Mouse (Mus musculus): ENCODE results near the gene Nbeal2. TPM values are rescaled to one million over a fixed set of nuclear protein-coding genes. Genes with fewer than 3 reads are reported as not detected.

The Nbeal2 gene
- polyA plus RNA-seq, 1 experiment from 2014 or later: 2.1 TPM

DNA sequence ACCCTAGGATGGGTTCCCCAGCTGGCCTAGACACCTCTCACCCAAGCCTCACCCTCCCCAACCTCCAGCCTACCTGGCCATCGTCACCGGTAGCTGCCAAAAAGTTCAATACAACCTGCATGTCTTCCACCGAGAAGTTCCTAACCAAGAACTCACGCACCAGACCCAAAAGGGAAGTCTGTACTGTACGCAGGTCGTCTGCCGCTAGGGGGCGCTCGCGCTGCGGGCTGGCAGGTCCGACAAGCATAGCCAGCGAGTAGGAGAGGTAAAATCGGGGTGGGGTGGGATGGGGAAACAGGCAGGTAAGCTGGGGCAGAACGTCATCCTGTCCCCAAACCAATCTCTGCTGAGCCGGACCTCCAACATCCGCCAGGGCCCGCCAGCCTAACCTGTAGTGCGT is 18.7 kb downstream of the Nbeal2 start:
- H3K4me1 ChIP-seq: peaks cover 17% of the 10 kb centered on the region
- ATAC-seq (ENCODE audit: low FRiP score): peak; percentile 33; the same call in 1 of the 2 replicates
- H3K27me3 ChIP-seq: peaks cover 36% of the 10 kb centered on the region
- 6% methylated on average over 19 of the region's 19 CpGs for WGBS
- no peaks in the 10 kb centered on the region for H3K9me3 ChIP-seq (replicated peaks)
- no peak overlapping the region for H3K9ac ChIP-seq
- H3K4me3 ChIP-seq: no peak overlapping the region
- H3K36me3 ChIP-seq: peaks cover 4% of the 10 kb centered on the region; the same call in 1 of the 2 replicates
- no peak overlapping the region for H3K4me2 ChIP-seq (replicated peaks)
- H3K27ac ChIP-seq: no peak overlapping the region

DNA sequence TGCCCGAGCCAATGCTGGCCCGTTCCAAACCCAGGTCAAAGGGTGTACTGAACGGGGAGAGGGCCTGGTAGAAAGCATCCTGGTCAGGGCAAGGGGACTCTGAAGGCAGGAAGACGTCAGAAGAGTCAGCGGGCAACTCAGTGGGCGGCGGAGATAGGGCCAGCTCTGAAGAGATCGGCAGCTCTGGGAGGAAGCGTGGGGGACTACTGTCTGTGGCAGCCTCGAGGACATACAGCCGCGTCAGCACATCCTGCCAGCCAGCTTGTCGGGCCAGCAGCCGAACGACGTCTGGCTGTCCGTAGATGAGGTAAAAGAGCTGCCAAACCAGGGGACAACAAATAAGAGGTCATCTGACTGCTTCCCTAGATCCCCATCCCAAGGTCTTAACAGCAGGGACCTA is 20.1 kb downstream of the Nbeal2 start:
- Histone ChIP-seq H3K36me3 (peaks cover 4% of the 10 kb centered on the region; the same call in 1 of the 2 replicates), H3K27me3 (peaks cover 36% of the 10 kb centered on the region), H3K9ac (no peak overlapping the region), H3K4me3 (no peak overlapping the region), H3K9me3 (replicated peaks) (no peaks in the 10 kb centered on the region), H3K4me2 (replicated peaks) (no peak overlapping the region), H3K27ac (no peak overlapping the region), H3K4me1 (peaks cover 17% of the 10 kb centered on the region)
- 79% methylated on average over 17 of the region's 17 CpGs for WGBS
- no peak for ATAC-seq (ENCODE audit: low FRiP score)

DNA sequence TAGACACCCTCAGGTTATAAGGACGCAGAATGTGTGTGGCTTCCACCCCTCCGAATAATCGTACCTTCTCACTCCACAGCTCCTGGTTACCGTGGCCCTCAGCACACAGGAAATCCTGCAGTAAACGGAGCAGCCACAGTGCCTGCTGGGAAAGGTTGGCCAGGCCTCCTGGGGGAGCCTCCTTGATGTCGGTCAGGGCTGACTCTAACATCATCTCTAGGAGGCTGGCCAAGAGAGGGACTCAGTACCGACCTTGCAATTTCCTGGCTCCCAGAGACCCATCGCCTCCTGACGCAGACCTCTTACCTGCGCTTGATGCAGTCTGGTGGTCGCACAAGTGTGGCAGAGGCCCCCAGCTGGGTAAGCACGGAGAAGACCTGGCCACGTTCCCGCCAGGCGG is 21.3 kb downstream of the Nbeal2 start:
- WGBS: 84% methylated on average over 15 of the region's 15 CpGs
- Histone ChIP-seq H3K27me3 (peaks cover 36% of the 10 kb centered on the region), H3K9ac (no peak overlapping the region), H3K4me2 (replicated peaks) (no peak overlapping the region), H3K4me3 (no peak overlapping the region), H3K36me3 (no peaks in the 10 kb centered on the region), H3K27ac (no peak overlapping the region), H3K9me3 (replicated peaks) (no peaks in the 10 kb centered on the region), H3K4me1 (peaks cover 17% of the 10 kb centered on the region)
- no peak for ATAC-seq (ENCODE audit: low FRiP score)

DNA sequence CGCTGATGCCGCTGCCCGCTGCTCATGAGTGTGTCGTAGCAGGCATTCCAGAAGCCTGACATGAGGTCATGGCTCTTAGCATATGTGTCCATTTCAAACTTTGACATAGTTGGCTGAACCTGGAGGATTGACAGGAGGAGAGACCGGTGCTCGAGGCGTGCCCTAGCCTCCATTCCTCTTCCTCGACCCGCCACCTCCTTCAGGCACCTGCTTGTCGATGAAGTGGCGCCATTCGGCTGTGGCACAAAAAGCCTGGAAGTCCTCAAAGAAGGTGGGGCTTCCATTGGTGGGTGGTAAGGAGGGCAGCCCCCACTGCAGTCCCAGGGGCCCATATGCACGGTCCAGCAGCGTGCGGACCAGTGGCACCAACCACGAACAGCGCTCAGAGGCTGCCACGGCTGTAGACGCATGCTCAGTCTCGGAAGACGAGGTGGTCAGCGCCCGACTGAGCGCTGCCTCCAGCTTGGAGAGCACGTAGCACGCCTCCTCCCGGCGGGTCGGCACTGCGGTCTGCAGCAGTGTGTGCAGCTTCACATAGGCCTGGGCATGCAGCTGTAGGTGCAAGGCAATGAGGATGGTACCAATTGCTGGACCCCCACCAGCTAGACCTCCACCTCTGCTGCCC is 22.2 kb downstream of the Nbeal2 start:
- H3K27ac ChIP-seq: no peak overlapping the region
- no peaks in the 10 kb centered on the region for H3K9me3 ChIP-seq (replicated peaks)
- WGBS: 13% methylated on average over 30 of the region's 30 CpGs
- peaks cover 35% of the 10 kb centered on the region for H3K27me3 ChIP-seq
- no peaks in the 10 kb centered on the region for H3K36me3 ChIP-seq
- peak overlapping the region; percentile 50; the same call in 1 of the 2 replicates for H3K9ac ChIP-seq
- peak overlapping the region; percentile 65 for H3K4me2 ChIP-seq (replicated peaks)
- peak overlapping the region; percentile 34 for H3K4me3 ChIP-seq
- peak; percentile 27; the same call in 1 of the 2 replicates for ATAC-seq (ENCODE audit: low FRiP score)
- H3K4me1 ChIP-seq: peaks cover 17% of the 10 kb centered on the region

DNA sequence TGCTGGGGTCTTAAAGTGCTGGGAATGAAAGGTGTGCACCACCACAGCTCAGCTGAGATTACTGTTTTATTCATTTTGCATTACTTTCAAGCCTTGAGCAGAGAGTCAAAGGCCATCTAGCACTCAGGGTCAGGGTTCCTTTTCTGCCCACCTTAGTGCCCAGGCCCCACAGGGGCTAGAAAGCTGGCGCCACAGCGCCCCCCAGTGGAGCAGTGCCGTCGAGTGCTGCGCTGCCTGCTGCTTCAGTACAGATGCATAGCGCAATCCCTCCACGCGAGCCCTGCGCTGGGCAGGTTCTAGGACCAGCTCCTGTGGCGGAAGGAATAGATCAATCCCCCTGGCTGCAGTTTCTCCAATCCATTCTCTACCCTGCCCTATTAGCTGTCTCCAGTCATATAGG is 22.8 kb downstream of the Nbeal2 start:
- Histone ChIP-seq H3K9ac (0 out of 2 replicates have a peak overlapping the region, but pooled peaks have one; percentile 50), H3K4me1 (peaks cover 17% of the 10 kb centered on the region), H3K36me3 (no peaks in the 10 kb centered on the region), H3K4me2 (replicated peaks) (peak overlapping the region; percentile 65), H3K27me3 (peaks cover 38% of the 10 kb centered on the region), H3K27ac (no peak overlapping the region), H3K4me3 (peak overlapping the region; percentile 34), H3K9me3 (replicated peaks) (no peaks in the 10 kb centered on the region)
- peak; percentile 41; the same call in 1 of the 2 replicates for ATAC-seq (ENCODE audit: low FRiP score)
- WGBS: 16% methylated on average over 10 of the region's 10 CpGs

DNA sequence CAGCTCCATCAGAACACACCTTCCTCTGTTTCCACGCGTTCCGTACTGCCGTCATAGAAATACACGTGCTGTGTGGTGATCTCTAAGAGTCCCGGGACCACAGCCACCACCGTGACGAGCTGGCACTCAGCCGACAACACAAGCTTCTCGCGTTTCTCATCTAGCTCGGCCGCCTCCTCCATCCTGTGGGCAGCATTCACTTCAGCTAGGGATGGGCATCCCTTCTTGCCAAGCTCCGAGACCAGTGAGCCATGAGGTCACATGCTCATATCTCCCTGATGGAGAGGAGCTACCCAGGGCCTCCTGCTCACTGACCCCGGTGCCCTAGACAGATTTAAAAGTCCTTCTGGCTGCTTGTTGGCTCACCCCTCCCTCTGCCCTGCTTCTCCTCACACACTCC is 23.8 kb downstream of the Nbeal2 start:
- Histone ChIP-seq H3K9me3 (replicated peaks) (no peaks in the 10 kb centered on the region), H3K36me3 (no peaks in the 10 kb centered on the region), H3K4me3 (no peak overlapping the region), H3K4me2 (replicated peaks) (no peak overlapping the region), H3K4me1 (peaks cover 23% of the 10 kb centered on the region), H3K27me3 (peaks cover 41% of the 10 kb centered on the region), H3K27ac (no peak overlapping the region), H3K9ac (no peak overlapping the region)
- WGBS: 88% methylated on average over 15 of the region's 15 CpGs
- no peak for ATAC-seq (ENCODE audit: low FRiP score)

DNA sequence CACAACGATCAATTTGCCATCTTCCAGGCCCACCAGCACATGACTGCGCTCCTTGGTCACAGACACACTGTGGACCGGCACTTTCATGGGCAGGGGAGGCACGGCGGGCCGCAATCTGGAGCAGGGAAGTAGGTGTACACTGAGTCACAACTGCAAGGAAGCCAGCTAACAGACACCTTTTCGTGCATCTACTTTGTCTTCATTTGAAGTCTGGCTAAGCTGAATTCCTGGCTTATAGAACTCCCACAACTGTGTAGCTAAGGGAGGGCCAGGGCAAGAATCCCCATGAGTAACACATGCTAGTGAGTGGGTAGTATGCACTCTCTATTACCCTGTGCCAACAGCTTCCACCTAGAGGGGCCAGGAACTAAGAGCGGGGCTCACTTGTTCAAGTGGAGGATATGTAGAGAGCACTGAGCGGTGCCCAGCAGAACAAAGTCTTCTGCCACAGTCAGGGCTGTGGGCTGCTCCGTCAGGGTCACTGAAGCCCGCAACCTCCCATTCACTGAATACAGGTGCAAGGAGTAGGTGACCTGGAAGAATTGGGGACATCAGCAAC is 28.5 kb downstream of the Nbeal2 start:
- Histone ChIP-seq H3K4me3 (peak overlapping the region; percentile 52), H3K4me1 (peaks cover 20% of the 10 kb centered on the region), H3K27ac (peak overlapping the region; percentile 90; the same call in 1 of the 2 replicates), H3K9me3 (replicated peaks) (no peaks in the 10 kb centered on the region), H3K9ac (peak overlapping the region; percentile 72), H3K36me3 (peaks cover 19% of the 10 kb centered on the region), H3K27me3 (0 out of 2 replicates have a peak, but pooled peaks cover 8% of the 10 kb centered on the region), H3K4me2 (replicated peaks) (peak overlapping the region; percentile 99)
- ATAC-seq (ENCODE audit: low FRiP score): no peak
- 65% methylated on average over 11 of the region's 11 CpGs for WGBS

DNA sequence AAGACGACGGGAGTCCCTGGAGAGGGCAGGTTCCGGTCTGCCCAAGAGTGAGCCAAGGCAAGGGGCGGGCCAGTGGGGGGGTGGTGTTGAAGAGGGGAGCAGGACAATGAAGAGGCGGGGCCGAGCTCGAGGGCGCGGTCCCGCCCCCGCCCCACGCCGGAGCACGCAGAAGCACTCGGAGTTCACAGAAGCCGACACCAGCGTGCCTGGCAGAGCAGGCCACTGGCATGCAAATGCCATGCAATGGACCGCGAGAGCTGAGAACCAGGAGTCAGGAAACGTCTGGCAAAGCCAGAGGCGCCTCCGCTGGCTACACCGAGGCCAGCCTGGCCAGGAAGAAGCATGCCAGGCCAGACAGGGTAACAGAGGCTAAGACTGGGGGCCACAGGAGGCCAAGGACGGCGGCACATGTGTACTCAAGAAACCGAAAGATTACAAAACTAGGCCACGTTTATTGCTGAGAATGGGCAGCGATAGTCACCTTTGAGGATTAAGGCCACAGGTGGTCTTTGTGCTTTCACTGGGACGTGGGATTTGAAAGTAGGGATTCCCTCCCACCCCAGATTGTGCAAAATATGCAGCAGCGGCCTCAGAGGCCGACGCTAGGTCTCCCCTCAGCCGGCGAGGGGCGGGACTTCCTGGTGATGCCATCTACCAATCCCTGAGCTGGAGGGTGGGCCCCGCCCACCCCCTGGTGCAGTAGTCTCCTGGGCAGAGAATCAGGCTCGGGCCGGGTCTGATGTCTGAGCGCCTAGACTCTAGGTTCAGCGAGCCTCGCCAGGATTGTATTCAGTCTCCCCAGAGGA is 29.4 kb downstream of the Nbeal2 start, which contains the start of gene Nradd:
Gene Nradd (minus strand): TSS at position 92 of the 806 bp plus-strand sequence.
- under 1% methylated on average over 41 of the region's 41 CpGs for WGBS
- peak within 1 kb of the TSS; percentile 72 for H3K9ac ChIP-seq
- peaks cover 27% of the 10 kb centered on the region for H3K36me3 ChIP-seq

DNA sequence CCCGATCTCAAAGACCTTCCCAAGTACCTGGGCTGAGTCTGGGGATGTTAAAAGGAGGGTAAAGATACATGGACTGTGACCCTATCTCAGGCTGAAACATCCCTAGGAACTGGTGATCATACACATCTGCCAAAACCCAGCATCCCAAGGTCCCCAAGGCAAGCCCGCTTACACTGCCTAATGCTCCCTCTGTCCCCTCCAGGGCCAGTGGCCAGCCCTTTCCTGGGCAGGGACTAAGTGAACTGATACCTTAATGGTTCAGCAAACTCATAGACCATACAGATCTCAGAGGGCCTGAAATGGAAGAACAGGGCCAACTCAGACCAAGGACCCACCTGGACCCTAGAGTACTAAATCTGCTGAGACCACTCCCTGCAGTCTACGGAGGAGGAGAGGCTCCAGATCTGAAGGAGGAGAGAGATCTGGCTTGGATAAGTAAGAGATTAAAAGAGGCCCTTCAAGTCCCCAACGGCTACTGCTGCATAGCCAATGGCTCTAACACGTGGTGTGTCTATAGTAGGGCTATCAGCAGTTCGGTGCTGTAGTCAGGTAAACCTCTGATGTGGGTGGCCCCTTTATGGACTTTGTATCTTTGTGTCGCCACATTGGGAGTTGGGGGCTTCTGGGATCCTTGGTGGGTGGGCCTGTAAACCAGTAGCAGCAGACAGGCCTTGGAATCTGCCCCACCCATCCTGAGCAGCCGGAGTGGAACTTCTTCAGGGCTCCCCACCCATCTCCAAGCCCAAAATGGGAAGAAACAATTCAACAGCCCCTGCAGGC is 30.4 kb downstream of the Nbeal2 start:
- WGBS: 54% methylated on average over 8 of the region's 8 CpGs
- Histone ChIP-seq H3K4me2 (replicated peaks) (peak overlapping the region; percentile 99), H3K27ac (peak overlapping the region; percentile 90), H3K9ac (peak overlapping the region; percentile 72), H3K36me3 (peaks cover 35% of the 10 kb centered on the region), H3K27me3 (0 out of 2 replicates have a peak, but pooled peaks cover 8% of the 10 kb centered on the region), H3K4me1 (peaks cover 20% of the 10 kb centered on the region), H3K4me3 (peak overlapping the region; percentile 52), H3K9me3 (replicated peaks) (no peaks in the 10 kb centered on the region)
- ATAC-seq (ENCODE audit: low FRiP score): no peak

More for the DNA sequence above, 29.4 kb downstream of the Nbeal2 start, which contains the start of gene Nradd:
- Histone ChIP-seq H3K4me1 (peaks cover 20% of the 10 kb centered on the region), H3K4me2 (replicated peaks) (peak within 1 kb of the TSS; percentile 99), H3K9me3 (replicated peaks) (no peaks in the 10 kb centered on the region), H3K27ac (peak within 1 kb of the TSS; percentile 90), H3K27me3 (0 out of 2 replicates have a peak, but pooled peaks cover 8% of the 10 kb centered on the region), H3K4me3 (peak within 1 kb of the TSS; percentile 52)
- ATAC-seq (ENCODE audit: low FRiP score): peak; percentile 95

DNA sequence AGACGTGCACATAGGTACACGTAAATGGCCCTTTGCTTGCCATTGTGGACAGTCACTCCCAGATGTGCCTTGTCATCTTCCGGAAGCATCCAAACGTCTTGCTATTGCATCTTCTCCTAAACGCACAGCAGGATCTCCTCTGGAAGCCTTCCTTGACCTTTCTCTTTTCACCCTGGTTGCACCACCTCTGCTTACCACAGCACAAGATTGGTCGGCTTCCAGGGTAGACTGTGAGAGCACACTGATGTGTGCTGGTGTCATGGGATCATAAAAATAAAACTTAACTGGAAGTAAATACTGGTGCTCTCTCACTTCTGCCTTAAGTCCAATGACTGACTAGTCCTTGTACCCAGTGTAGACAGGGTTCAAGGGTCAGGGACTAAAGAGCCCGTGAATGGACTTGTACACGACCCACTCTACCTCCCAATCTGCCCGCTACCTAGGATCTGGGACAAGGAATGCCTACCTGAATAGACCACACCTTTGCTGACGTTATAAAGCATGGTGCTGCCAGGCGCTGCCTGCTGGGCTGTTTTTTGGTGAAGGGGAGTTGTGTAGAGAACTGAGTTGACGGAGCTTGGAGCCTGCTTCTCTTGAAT is 31.2 kb downstream of the Nbeal2 start:
- H3K36me3 ChIP-seq: peaks cover 44% of the 10 kb centered on the region
- 87% methylated on average over 12 of the region's 12 CpGs for WGBS
- ATAC-seq (ENCODE audit: low FRiP score): no peak
- H3K4me1 ChIP-seq: peaks cover 20% of the 10 kb centered on the region
- H3K9ac ChIP-seq: no peak overlapping the region; the same call in 1 of the 2 replicates
- H3K27me3 ChIP-seq: 0 out of 2 replicates have a peak, but pooled peaks cover 8% of the 10 kb centered on the region
- no peaks in the 10 kb centered on the region for H3K9me3 ChIP-seq (replicated peaks)
- peak overlapping the region; percentile 99; the same call in 1 of the 2 replicates for H3K4me2 ChIP-seq (replicated peaks)
- no peak overlapping the region for H3K27ac ChIP-seq
- no peak overlapping the region for H3K4me3 ChIP-seq

DNA sequence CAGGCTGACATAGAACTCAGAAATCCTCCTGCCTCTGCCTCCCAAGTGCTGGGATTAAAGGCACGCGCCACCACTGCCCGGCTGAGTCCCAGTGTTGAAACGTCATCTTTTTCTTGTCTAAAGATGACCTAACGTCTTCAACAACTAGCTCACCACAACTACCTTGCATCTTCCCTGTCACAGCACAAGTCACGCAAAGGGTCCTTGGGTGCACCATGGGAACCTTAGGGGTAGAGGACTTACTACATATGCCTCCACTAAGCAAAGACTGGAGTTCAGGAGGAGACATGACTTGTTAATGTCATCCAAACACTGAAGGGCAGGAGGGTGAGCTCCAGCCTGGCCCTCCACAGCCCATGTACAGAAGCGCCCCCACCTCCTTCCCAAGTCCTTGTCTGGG is 33.3 kb downstream of the Nbeal2 start:
- whole genome bisulfite sequencing: 96% methylated on average over 7 of the region's 7 CpGs
- H3K27ac ChIP-seq: no peak overlapping the region
- no peaks in the 10 kb centered on the region for H3K9me3 ChIP-seq (replicated peaks)
- H3K4me3 ChIP-seq: no peak overlapping the region
- H3K4me2 ChIP-seq (replicated peaks): no peak overlapping the region
- H3K9ac ChIP-seq: no peak overlapping the region
- peaks cover 62% of the 10 kb centered on the region for H3K36me3 ChIP-seq
- H3K27me3 ChIP-seq: no peaks in the 10 kb centered on the region
- peaks cover 19% of the 10 kb centered on the region for H3K4me1 ChIP-seq
- no peak for ATAC-seq (ENCODE audit: low FRiP score)
